Mouse (Mus musculus) lung, postnatal 0 days (tissue): Measurements from ENCODE around the gene Cd4.

Source experiments
- CTCF ChIP-seq: IDR thresholded peaks from 2 replicates; pipeline ENCODE4 v1.5.1; 2016; ENCODE audit warnings: antibody characterized with exemption, mild to moderate bottlenecking
- EP300 ChIP-seq: IDR thresholded peaks from 2 replicates; pipeline ENCODE4 v1.6.1; 2016; ENCODE audit warnings: antibody characterized with exemption, mild to moderate bottlenecking, control low read depth

GRCm38 (mm10) chr6:124860511-124860910 is 27.5 kb downstream of the Cd4 start:
- TF ChIP-seq CTCF (no peak), EP300 (no peak)
